Mouse (Mus musculus): Measurements from ENCODE around the gene Lhfpl3.

DNA sequence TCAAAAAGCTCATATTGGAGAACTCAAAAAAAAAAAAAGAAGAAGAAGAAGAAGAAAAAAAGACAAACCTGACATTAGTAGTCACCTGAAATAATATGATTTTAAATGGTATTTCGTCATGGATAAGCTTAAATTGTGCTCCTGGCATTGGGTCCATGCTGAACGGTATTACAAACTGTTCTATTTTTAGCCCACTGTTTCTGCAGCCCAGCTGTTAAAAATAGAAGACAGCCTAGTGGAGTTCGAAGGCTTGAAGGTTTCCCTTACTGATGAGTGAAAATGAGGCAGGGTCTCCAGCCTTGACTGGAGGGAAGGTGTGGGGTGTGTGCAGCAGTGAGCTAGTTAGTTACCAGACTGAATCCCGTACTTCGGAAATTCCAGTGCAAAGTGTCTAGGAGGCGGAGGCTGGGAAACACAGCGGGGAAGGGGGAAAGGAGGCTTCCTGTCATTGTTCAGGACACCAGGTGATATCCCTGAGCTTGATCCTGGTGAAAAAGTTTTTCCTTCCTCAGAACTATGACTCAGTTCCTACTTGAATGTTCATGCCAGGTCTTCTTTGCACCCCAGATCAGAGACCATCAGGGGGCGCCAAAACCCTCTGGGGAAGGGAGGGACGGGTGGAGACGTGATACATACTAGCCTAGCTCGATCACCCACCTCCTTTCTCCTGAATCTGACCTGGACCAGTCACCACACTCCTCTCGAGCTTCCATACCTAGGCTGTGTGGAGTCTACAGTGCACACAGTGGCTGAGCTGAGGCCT lies 505.8 kb downstream of the Lhfpl3 start:
- TF ChIP-seq CTCF (IDR thresholded peaks at IDR 0.05; ENCODE audit: borderline replicate concordance, insufficient read depth, low read length) (no peak), POLR2A (IDR thresholded peaks at IDR 0.05; ENCODE audit: low read depth, low read length) (no peak)

Data from embryonic fibroblast, embryonic 13.5 days (primary cell).